Mouse (Mus musculus) spleen, adult 2 months (tissue): ENCODE results near the gene Sarm1.

ENCODE experiments used
- CTCF ChIP-seq: fragments of 200-500 bp; IDR thresholded peaks from 2 replicates; pipeline ENCODE4 v1.5.1; 2011; ENCODE audit warnings: mild to moderate bottlenecking, inconsistent platforms; ENCODE audit not compliant: insufficient read depth, insufficient read length, insufficient replicate concordance; ENCODE audit errors: extremely low read depth
- POLR2A ChIP-seq: fragments of 200-500 bp; IDR thresholded peaks from 2 replicates; pipeline ENCODE4 v1.6.1; 2011; ENCODE audit warnings: low read depth, low read length, inconsistent platforms

- no peak for TF ChIP-seq CTCF
- no peak for TF ChIP-seq POLR2A
Measured at GRCm38 (mm10) chr11:78544449-78545111, 47.0 kb upstream of the Sarm1 start.
